Mouse (Mus musculus): ENCODE measurements at regions not wholly inside any gene's neighbourhood (a gene's known extent, or its start where the extent isn't known, plus 50 kb on each side); places are given as distances from the start of the nearest gene placed in this dataset.
A peak's percentile ranks its signal among the peaks of the same experiment; 100 is the strongest.

DNA sequence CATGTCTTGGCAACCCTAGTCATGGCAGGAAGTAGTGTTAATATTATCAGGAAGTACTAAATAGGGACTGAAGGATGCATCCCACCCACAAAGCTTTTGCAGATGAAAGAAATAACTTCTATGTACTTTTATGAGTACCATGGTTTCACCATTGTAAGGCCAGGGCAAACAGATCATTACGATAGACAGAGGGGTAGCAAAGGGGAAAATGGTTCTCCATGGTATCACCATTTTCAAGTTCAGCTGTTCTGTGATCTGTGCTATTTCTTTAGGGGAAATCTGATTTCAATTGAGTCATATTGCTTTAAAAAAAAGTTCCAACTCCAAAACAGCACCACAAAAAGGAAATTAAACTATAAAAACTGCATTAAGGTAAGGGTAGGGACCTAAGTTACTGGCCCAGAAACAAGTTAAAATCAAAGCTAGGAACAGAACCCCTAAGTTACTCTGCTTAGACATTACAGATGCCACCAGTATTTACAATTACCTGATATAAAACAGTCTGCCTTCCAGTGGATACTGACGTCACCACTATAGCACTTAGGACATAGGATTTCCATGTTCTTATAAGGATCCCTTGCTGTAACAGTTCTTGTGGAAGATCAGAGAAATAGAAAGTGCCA is 610.4 kb downstream of the Bcl11a start:
- no peak for DNase-seq (ENCODE audit: low spot score)

- peak; percentile 36 for DNase-seq (ENCODE audit: low spot score)
Measured at GRCm38 (mm10) chr11:24689807-24690333, 612.0 kb downstream of the Bcl11a start.

- no peak for DNase-seq (ENCODE audit: low spot score)
Measured at GRCm38 (mm10) chr11:24693926-24694325, 616.1 kb downstream of the Bcl11a start.

- no peak for DNase-seq (ENCODE audit: low spot score)
Measured at GRCm38 (mm10) chr11:24695010-24695720, 617.3 kb downstream of the Bcl11a start.

DNA sequence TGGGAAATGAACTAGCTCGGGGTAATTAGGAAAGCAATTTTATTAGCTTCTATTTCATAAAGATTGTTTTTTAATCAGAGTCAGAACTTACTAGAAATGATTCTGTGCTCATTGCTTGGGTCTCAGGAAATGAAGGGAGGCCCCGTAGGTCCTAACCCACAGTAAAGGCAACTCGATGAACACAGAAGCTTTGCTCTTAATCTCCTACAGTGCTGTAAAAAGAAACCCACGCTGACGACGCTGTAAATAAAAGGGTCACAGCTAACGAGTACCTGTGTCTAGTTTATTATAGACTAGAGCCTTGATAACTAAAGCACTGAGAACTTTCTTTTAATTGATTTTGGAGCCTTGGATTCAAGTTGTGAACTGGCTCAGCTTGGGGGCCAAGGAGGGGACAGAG is 618.7 kb downstream of the Bcl11a start:
- DNase-seq (ENCODE audit: low spot score), result no peak

DNA sequence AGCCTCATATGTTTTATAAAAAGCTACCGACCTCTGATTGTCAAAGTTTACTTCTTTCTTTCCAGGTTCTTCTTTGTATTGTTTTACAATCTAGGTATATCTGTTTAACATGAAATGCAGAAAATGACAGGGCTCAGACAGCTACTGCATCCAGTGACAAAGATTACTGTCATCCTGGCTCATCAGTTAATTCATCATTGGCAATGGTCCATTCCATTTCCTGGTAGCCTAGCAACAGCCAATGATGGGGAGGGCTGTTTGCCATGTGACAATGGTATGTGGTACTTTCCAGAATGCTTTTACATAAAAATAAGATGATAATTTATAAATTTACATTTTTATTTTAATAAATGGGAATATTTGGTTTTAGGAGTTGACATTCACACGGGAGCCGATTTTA is 630.9 kb downstream of the Bcl11a start:
- DNase-seq (ENCODE audit: low spot score), result no peak

DNA sequence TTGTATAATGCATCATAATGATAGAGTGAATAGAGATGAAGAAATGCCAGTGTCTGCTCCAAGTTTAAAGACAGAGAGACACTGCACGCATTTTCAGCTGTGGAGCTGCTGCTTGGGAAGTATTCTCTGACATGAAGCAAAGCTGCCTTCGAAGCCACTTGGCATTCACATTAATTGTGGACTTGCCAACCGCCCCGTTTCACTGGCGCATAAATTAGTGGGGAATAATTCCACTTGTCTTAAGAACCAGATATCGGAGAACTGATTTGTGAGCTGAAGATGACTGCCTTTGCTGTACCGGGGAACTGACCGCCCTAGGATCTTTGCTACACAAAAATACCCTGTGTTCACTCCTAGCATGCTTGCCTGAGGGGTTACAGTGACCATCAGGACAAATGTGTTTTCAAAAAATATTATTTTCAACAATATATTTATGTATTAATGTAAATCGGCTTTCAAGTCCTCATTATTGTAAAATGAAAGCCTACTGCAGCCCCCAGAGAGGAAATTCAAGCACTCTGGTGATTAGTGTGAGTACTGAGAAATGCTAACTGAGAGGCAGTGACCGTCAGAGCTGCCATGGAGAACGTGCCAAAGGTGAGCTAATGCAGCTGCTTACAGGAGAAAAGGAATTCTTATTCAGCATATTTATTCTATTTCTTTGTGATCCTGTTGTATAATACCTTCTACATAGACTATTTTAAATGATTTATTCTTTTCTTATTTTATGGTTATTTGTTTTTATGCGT is 638.9 kb downstream of the Bcl11a start:
- DNase-seq (ENCODE audit: low spot score), result no peak

DNA sequence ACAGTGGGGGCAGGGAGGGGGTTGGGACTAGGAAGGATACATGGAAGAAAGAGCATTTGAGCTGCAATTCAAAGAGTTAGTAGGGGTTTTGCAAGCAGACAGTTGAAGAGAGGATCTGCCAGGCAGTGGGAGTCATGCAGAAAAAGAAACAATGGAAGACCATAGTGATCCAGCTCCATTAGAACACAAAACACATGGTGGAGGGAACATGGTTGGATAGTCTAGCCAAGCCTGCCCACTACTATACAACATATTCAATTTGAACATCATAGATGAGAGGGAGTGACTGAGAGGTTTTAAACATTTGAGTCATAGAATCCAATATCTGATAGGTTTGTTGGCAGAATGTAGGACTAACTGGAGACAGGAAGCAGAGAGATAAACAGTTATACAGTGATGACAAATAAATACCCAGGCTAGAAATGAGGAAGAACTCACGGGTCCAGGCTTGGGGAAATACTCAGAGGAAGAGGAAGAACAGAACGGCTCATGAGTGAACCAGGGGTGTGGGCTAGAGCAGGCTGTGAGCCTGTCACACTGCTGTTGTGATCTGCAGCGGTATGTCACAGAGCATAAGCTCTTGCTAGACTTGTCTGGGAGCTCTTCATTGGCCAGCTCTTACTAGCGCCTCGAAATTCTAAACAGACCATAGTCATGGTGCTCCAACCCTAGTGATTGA is 646.5 kb downstream of the Bcl11a start:
- no peak for DNase-seq (ENCODE audit: low spot score)

- no peak for DNase-seq (ENCODE audit: low spot score)
Measured at GRCm38 (mm10) chr11:24726331-24726730, 648.5 kb downstream of the Bcl11a start.

- DNase-seq (ENCODE audit: low spot score), result no peak
Measured at GRCm38 (mm10) chr11:24727404-24727803, 649.5 kb downstream of the Bcl11a start.

DNA sequence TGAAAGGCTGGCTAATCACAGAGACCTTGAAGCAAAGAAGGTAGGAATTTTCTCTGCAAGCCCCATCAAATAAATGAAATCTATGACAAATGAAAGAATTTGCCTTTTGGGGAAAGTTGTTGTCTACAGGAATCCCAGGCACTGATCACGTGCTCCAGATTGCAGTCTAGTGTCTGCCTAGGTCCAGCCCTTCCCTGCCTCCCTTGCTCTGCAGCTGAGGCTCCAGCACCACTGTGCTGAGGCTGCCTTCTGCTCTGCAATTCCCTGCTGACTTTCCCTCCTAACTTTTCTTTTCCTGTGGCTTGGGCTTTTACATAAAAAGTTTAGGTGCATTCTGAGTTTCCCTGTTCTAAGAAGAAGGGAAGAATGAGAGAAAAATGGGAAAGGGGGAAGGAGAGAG is 653.6 kb downstream of the Bcl11a start:
- no peak for DNase-seq (ENCODE audit: low spot score)

DNA sequence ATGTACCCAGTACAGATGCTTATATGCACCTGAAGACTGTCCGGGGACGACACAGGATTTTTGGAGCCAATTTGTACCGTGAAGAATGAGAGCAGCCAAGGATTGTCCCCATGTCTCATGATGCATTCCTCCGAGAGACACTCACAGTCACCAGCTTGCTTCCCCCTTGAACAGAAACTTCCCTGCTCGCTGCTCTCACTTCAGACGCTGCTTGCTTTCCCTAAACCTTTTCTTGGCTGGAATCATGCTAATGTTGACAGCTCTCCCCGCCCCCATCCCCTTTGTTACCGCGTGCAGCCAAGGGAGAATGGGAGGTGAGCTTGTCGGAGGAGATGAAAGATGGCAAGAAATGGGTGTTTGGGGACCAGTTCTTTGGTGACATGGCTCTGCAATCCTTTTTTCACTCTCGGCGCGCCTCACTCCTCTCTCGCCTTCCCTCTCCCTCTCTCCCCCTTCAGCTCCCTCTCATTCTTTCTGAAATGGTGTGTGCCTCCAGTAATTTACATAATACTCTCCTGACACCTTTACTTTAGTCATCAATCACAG is 661.9 kb downstream of the Bcl11a start:
- peak; percentile 26 for DNase-seq (ENCODE audit: low spot score)

- DNase-seq (ENCODE audit: low spot score), result peak; percentile 29
Measured at GRCm38 (mm10) chr11:24740466-24740865, 662.6 kb downstream of the Bcl11a start.

- DNase-seq (ENCODE audit: low spot score), result no peak
Measured at GRCm38 (mm10) chr11:24742561-24742960, 664.7 kb downstream of the Bcl11a start.

DNA sequence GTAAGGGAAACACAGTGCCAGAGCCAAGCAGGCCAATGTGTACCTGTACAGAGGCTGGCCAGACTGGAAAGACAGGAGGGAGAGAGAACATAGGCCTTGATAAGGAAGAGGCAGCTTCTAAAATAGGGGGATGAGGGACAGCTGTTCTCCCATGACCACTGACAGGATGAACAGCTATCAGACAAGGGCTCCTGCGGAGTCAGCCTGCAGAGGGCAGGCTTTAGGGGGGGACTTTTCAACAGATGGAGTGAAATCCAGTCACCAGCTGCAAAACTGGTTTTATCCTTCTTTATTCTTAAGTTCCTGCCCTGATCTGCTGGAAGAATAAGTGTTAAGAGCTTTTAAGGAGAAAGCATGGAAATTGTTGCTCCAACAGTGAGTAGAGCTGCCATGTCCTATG is 665.6 kb downstream of the Bcl11a start:
- no peak for DNase-seq (ENCODE audit: low spot score)

GRCm38 (mm10) chr11:24745841-24746240 is 668.0 kb downstream of the Bcl11a start:
- no peak for DNase-seq (ENCODE audit: low spot score)

DNA sequence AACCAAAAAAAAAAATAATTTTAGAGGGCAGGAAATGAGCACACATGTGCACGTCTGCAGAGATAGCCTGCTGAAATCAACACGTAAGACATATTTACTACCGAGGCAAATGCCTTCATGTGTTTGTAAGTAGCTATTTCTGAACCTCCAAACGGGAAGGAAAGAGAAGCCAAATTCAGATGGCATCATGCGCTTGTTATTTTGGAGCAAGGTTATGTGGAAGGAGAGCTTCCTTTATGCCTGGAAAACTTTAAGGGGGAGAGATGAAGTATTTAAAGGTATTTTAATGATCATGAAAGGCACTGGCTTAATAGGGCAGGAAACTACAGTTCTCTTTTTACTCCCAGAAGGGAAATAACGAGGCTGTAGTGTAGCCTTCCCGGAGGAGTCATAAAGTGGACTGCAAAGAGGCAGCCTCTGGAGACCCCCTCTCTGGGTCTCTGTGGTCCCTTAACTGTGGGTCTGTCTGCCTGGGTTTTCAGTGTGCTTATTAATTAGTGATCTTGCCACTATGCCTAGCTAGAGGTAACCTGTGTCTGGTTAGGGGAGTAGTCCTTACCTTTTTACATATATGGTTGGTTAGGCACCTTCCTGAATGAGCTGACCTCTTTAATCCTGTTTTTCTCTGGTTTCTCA is 672.4 kb downstream of the Bcl11a start:
- DNase-seq (ENCODE audit: low spot score), result no peak

GRCm38 (mm10) chr11:24758130-24758529 is 680.3 kb downstream of the Bcl11a start:
- DNase-seq (ENCODE audit: low spot score), result no peak

GRCm38 (mm10) chr11:24783470-24783869 is 705.6 kb downstream of the Bcl11a start:
- DNase-seq (ENCODE audit: low spot score), result no peak

DNA sequence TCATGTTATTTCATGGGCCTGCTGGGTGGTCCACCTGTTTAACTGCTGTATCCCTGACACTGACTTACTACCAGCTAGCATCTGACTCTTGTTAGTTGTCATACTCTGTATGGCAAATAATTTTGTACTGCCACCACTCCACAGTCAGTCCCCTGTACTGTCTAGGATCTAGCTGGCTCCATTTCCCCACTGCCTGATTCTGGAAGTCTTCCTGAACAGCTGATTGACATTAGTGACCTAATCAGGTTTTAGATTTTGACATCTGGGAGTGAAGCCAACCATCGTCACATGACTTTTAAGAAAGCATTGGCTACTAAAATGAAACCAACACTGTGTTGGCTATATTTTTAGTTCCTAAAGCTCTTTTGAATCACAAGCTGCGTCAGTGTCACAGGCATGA is 711.3 kb downstream of the Bcl11a start:
- DNase-seq (ENCODE audit: low spot score), result no peak

GRCm38 (mm10) chr11:24795510-24796211 is 717.8 kb downstream of the Bcl11a start:
- DNase-seq (ENCODE audit: low spot score), result no peak

All from retina, embryonic 14.5 days (tissue).